Mouse (Mus musculus): Measurements from ENCODE around the gene Gm36864. TPM values are rescaled to one million over a fixed set of nuclear protein-coding genes. Genes with fewer than 3 reads are reported as not detected.

The Gm36864 gene
- total RNA-seq, 2 experiments from 2014 or later: not detected

DNA sequence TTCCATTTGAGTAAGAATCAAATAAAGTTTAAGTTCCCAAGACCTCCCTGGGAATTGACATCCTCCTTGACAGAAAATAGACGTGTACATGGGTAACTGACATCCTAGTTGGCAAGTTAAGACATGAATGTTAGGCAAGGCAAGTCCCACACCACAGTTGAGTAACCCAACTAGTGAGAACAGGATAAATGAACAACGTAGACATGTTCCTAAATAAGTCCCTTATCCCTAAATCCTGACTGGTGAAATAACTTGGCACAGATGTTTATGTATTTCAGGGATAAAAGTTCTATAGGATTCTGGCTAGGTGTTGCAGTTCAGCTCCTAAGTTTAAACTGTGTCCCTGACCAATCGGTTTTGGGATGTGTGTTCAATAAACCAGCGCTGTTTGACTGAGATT, 55.0 kb downstream of the Gm36864 start:
- no peak for DNase-seq (ENCODE audit: extremely low spot score in 1 of 2, low spot score in 2 of 2)
- intact Hi-C loops (cut with DNase I): no loop called here

DNA sequence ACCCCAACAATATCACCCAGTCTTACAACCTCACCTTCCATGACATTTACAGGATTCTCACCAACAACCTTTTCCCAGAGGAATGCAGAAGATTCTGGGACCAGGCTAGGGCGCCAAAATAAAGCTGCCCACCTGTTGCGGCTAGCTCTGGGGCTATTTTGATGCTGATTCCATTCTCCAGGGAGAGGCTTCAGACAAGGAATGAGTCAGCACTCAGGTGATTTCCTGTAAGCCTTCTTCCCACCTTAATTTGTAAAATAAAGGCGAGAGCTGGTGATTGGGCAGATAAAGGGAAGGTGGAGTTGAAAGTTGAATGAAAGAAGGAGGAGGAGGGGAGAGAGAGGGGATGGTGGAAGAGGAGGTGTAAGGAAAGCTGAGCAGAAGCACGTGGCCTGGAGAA, 55.4 kb downstream of the Gm36864 start:
- intact Hi-C loops (cut with DNase I): no loop called here
- no peak for DNase-seq (ENCODE audit: extremely low spot score in 1 of 2, low spot score in 2 of 2)

Other genes starting within 250 kb of the Gm36864 start
- not detected for gene Klk1b11, start 240.3 kb upstream of the Gm36864 start, total RNA-seq (2021)
- gene Klk1b26, start 224.0 kb upstream of the Gm36864 start, total RNA-seq (2021): not detected
- not detected for gene Klk1b27, start 183.9 kb upstream of the Gm36864 start, total RNA-seq (2021)
- gene Klk1b21, start 133.8 kb upstream of the Gm36864 start, total RNA-seq (2021): not detected
- not detected for gene Klk1b22, start 123.5 kb upstream of the Gm36864 start, total RNA-seq (2021)
- gene Klk1b16, start 99.4 kb upstream of the Gm36864 start, total RNA-seq (2021): not detected
- gene Klk1b24, start 47.9 kb upstream of the Gm36864 start, total RNA-seq (2021): not detected
- gene Klk1b3, start 38.0 kb upstream of the Gm36864 start, total RNA-seq (2021): not detected
- gene Klk1b4, start 28.7 kb upstream of the Gm36864 start, total RNA-seq (2021): not detected
- gene Klk1b5, start 20.2 kb upstream of the Gm36864 start, total RNA-seq (2021): not detected
- gene Klk1, start 10.8 kb upstream of the Gm36864 start, total RNA-seq (2021): not detected
- under 1 TPM; 0.91 to 0.94 TPM for gene 1700028J19Rik, start 10.5 kb downstream of the Gm36864 start, total RNA-seq (2021)
- gene 2410002F23Rik, start 10.5 kb downstream of the Gm36864 start, total RNA-seq (2021): 100 to 1,000 TPM; 116 to 119 TPM
- gene Acp4, start 21.2 kb downstream of the Gm36864 start, total RNA-seq (2021): not detected
- not detected for gene Gm15517, start 25.3 kb downstream of the Gm36864 start, total RNA-seq (2021)
- gene Clec11a, start 70.7 kb downstream of the Gm36864 start, total RNA-seq (2021): 1 to 10 TPM; 2.5 to 2.8 TPM
- gene Shank1, start 74.1 kb downstream of the Gm36864 start, total RNA-seq (2021): 100 to 1,000 TPM; 423 to 432 TPM
- 10 to 100 TPM; 77.1 to 78.3 TPM for gene Syt3, start 147.9 kb downstream of the Gm36864 start, total RNA-seq (2021)
- gene 1700008O03Rik, start 149.6 kb downstream of the Gm36864 start, total RNA-seq (2021): 1 to 10 TPM; 2.1 to 2.9 TPM
- 100 to 1,000 TPM; 311 to 323 TPM for gene Lrrc4b, start 192.8 kb downstream of the Gm36864 start, total RNA-seq (2021)
- gene Aspdh, start 229.2 kb downstream of the Gm36864 start, total RNA-seq (2021): 10 to 100 TPM; 14.7 to 18.0 TPM
- 10 to 100 TPM; 36.3 to 37.4 TPM for gene Josd2, start 231.8 kb downstream of the Gm36864 start, total RNA-seq (2021)

Data from left cerebral cortex, postnatal 10 days (tissue).